Mouse (Mus musculus) hindbrain, embryonic 14.5 days (tissue): ENCODE measurements at regions not wholly inside any gene's neighbourhood (a gene's known extent, or its start where the extent isn't known, plus 50 kb on each side); places are given as distances from the start of the nearest gene placed in this dataset.

Source experiments
- ATAC-seq: fragments of 200-750 bp; cut with Nextera tagmentation; 2 replicates; pipeline ENCODE4 v1.8.0; 2017; ENCODE audit warnings: moderate number of reproducible peaks, mild to moderate bottlenecking, moderate TSS enrichment, moderate library complexity; ENCODE audit not compliant: low FRiP score
- DNase-seq: peaks from one replicate; pipeline ENCODE4 v3.0.0-alpha.2; 2015; ENCODE audit warnings: low spot score
- H3K27ac ChIP-seq: fragments of 300-500 bp; sonication (generic); 2 replicates; pipeline ENCODE4 v1.5.1; 2014; ENCODE audit warnings: mild to moderate bottlenecking, moderate library complexity
- H3K27me3 ChIP-seq: fragments of 300-500 bp; sonication (generic); 2 replicates; pipeline ENCODE4 v1.6.1; 2014; ENCODE audit warnings: mild to moderate bottlenecking, low read length, mixed read lengths; ENCODE audit not compliant: control insufficient read depth, insufficient read depth
- H3K36me3 ChIP-seq: fragments of 300-500 bp; sonication (generic); replicated peaks from 2 replicates; pipeline ENCODE4 v1.6.1; 2014; ENCODE audit not compliant: control insufficient read depth, insufficient read depth
- H3K4me1 ChIP-seq: fragments of 300-500 bp; sonication (generic); replicated peaks from 2 replicates; pipeline ENCODE4 v1.6.1; 2014; ENCODE audit warnings: antibody characterized with exemption, low read length, mixed read lengths; ENCODE audit not compliant: control insufficient read depth, insufficient read depth
- H3K4me2 ChIP-seq: fragments of 300-500 bp; sonication (generic); replicated peaks from 2 replicates; pipeline ENCODE4 v1.6.1; 2014; ENCODE audit warnings: mild to moderate bottlenecking, moderate library complexity
- H3K4me3 ChIP-seq: fragments of 300-500 bp; sonication (generic); replicated peaks from 2 replicates; pipeline ENCODE4 v1.5.1; 2014; ENCODE audit warnings: mild to moderate bottlenecking, low read length
- H3K9ac ChIP-seq: fragments of 300-500 bp; sonication (generic); 2 replicates; pipeline ENCODE4 v1.6.1; 2014
- H3K9me3 ChIP-seq: fragments of 300-500 bp; sonication (generic); 2 replicates; pipeline ENCODE4 v1.6.1; 2016; ENCODE audit warnings: low read length; ENCODE audit not compliant: control insufficient read depth
- WGBS: fragments of 180-500 bp; shearing (Covaris S2); extraction: QIAGEN DNeasy Blood & Tissue Kit; methylation state at CpG from one replicate; pipeline ENCODE4 v1.1.7; 2014; 5-methylcytosine and 5-hydroxymethylcytosine counted together

DNA sequence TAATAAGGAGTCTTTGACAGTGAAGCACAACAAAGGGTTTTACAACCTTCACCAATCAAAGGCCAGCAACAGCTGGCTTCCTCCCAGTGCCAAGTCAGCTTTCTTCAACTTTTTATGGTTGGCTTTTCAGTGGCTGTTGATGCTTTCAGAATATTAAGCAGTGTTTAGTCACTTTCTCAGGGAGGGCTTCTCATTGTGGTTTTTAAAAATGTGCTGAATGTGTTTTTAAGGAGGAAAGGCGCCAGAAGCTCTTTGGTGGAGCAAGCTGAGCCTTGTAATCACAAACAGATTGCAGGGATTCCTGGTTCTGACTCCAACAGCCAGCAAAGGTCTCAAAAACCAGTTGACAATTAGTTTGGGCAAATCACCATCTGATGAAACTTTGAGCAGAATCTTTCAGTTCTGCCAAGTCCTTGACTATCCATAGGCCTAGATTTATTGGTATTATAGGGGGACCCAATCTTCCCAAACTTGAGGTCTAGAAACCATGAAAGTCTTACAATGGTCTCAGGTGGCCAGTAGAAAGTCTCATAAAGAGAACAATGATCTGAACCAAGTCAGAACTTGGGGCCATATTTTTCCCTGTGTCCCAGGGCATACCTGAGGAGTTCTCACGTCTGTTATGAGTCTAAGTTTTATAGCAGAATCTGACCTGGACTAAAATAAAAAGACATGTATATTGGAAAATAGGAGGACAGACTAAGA, 251.9 kb upstream of the Cpeb2 start:
- no peak overlapping the region for H3K4me3 ChIP-seq
- H3K4me1 ChIP-seq, result no peaks in the 10 kb centered on the region
- no peak overlapping the region for H3K4me2 ChIP-seq
- H3K36me3 ChIP-seq, result no peaks in the 10 kb centered on the region
- H3K9me3 ChIP-seq, result no peaks in the 10 kb centered on the region
- 73% methylated on average over 2 of the region's 2 CpGs for WGBS
- DNase-seq (peak; percentile 35), ATAC-seq (no peak)
- no peaks in the 10 kb centered on the region for H3K27me3 ChIP-seq
- H3K27ac ChIP-seq, result no peak overlapping the region
- H3K9ac ChIP-seq, result no peak overlapping the region

GRCm38 (mm10) chr5:42986203-42986602, 246.8 kb upstream of the Cpeb2 start:
- Histone ChIP-seq H3K27ac (no peak overlapping the region), H3K4me3 (no peak overlapping the region), H3K9ac (no peak overlapping the region), H3K4me2 (no peak overlapping the region), H3K27me3 (no peaks in the 10 kb centered on the region), H3K4me1 (no peaks in the 10 kb centered on the region), H3K9me3 (no peaks in the 10 kb centered on the region), H3K36me3 (no peaks in the 10 kb centered on the region)
- DNase-seq (no peak), ATAC-seq (no peak)
- 84% methylated on average over 4 of the region's 4 CpGs for WGBS

DNA sequence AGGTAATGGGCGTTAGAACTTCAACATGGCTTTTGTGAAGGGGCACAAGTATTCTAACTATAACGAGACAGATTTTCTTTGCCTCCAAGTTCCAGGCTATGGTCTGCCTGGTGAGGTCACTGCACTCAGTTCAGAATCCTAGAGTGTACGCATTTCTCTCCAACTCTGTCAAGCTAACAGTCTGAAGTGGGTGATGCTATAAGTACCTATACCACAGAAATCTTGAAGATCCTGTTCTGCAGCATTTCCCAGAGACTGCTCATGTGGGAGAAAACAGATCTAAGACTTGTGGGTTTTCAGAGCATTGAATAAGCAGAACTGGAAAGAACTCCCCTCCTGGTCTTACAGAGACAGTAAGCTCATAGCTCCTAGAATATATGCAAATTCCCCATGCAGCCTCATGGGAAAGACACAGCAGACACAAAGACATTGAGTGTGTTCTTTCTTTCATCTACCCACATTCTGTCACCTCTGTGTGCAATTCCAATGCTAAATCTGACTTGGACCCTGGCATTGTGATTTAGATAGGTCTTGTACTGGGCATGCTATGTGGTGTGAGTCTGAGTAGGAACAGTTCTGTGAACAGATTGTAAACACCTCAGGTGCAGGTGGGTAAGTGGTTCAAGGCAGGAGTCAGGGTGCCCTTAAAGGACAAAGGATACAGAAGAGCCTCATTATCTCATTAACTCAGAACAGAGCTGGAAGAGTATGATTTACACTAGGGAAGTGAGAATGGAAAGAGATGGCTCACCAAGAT, 245.1 kb upstream of the Cpeb2 start:
- no peaks in the 10 kb centered on the region for H3K27me3 ChIP-seq
- WGBS, result 87% methylated on average over 3 of the region's 3 CpGs

GRCm38 (mm10) chr5:42989287-42989686, 243.7 kb upstream of the Cpeb2 start:
- Histone ChIP-seq H3K27me3 (no peaks in the 10 kb centered on the region), H3K9me3 (no peaks in the 10 kb centered on the region), H3K4me3 (no peak overlapping the region), H3K9ac (no peak overlapping the region), H3K36me3 (no peaks in the 10 kb centered on the region), H3K27ac (no peak overlapping the region), H3K4me1 (no peaks in the 10 kb centered on the region), H3K4me2 (no peak overlapping the region)
- ATAC-seq (no peak), DNase-seq (no peak)
- 91% methylated on average over 3 of the region's 3 CpGs for WGBS

More for the DNA sequence above, 245.1 kb upstream of the Cpeb2 start:
- Histone ChIP-seq H3K9ac (no peak overlapping the region), H3K4me1 (no peaks in the 10 kb centered on the region), H3K9me3 (no peaks in the 10 kb centered on the region), H3K27ac (no peak overlapping the region), H3K36me3 (no peaks in the 10 kb centered on the region), H3K4me3 (no peak overlapping the region), H3K4me2 (no peak overlapping the region)
- no peak for ATAC-seq
- DNase-seq, result no peak

GRCm38 (mm10) chr5:43024006-43024593, 208.9 kb upstream of the Cpeb2 start:
- ATAC-seq, result no peak

GRCm38 (mm10) chr5:43031285-43031684, 201.7 kb upstream of the Cpeb2 start:
- ATAC-seq (no peak), DNase-seq (no peak)
- Histone ChIP-seq H3K27ac (no peak overlapping the region), H3K9me3 (no peaks in the 10 kb centered on the region), H3K9ac (no peak overlapping the region), H3K36me3 (no peaks in the 10 kb centered on the region), H3K4me1 (no peaks in the 10 kb centered on the region), H3K4me2 (no peak overlapping the region), H3K27me3 (no peaks in the 10 kb centered on the region), H3K4me3 (no peak overlapping the region)
- 88% methylated on average over 3 of the region's 3 CpGs for WGBS

More at GRCm38 (mm10) chr5:43024006-43024593, 208.9 kb upstream of the Cpeb2 start:
- Histone ChIP-seq H3K27ac (no peak overlapping the region), H3K9ac (no peak overlapping the region), H3K4me2 (no peak overlapping the region), H3K9me3 (no peaks in the 10 kb centered on the region), H3K4me1 (no peaks in the 10 kb centered on the region), H3K27me3 (no peaks in the 10 kb centered on the region), H3K4me3 (no peak overlapping the region), H3K36me3 (no peaks in the 10 kb centered on the region)
- DNase-seq, result no peak
- 84% methylated on average over 7 of the region's 7 CpGs for WGBS

- no peak overlapping the region for H3K27ac ChIP-seq
- no peaks in the 10 kb centered on the region for H3K9me3 ChIP-seq
- H3K4me3 ChIP-seq, result no peak overlapping the region
- no peak for ATAC-seq
- no peaks in the 10 kb centered on the region for H3K27me3 ChIP-seq
- no peak for DNase-seq
- WGBS, result 82% methylated on average over 5 of the region's 5 CpGs
- H3K4me2 ChIP-seq, result no peak overlapping the region
- H3K36me3 ChIP-seq, result no peaks in the 10 kb centered on the region
- H3K9ac ChIP-seq, result no peak overlapping the region
- no peaks in the 10 kb centered on the region for H3K4me1 ChIP-seq
Measured at GRCm38 (mm10) chr5:43031916-43032315, 201.1 kb upstream of the Cpeb2 start.

GRCm38 (mm10) chr5:43034421-43034820, 198.5 kb upstream of the Cpeb2 start:
- WGBS, result 90% methylated on average over 1 of the region's 1 CpGs

GRCm38 (mm10) chr5:43037592-43037991, 195.4 kb upstream of the Cpeb2 start:
- Histone ChIP-seq H3K9ac (no peak overlapping the region), H3K4me3 (no peak overlapping the region), H3K27ac (no peak overlapping the region), H3K4me1 (no peaks in the 10 kb centered on the region), H3K36me3 (no peaks in the 10 kb centered on the region), H3K4me2 (no peak overlapping the region), H3K27me3 (no peaks in the 10 kb centered on the region), H3K9me3 (no peaks in the 10 kb centered on the region)
- DNase-seq, result no peak
- WGBS, result 78% methylated on average over 3 of the region's 3 CpGs
- no peak for ATAC-seq

More at GRCm38 (mm10) chr5:43034421-43034820, 198.5 kb upstream of the Cpeb2 start:
- Histone ChIP-seq H3K9ac (no peak overlapping the region), H3K36me3 (no peaks in the 10 kb centered on the region), H3K27ac (no peak overlapping the region), H3K9me3 (no peaks in the 10 kb centered on the region), H3K4me1 (no peaks in the 10 kb centered on the region), H3K27me3 (no peaks in the 10 kb centered on the region), H3K4me2 (no peak overlapping the region), H3K4me3 (no peak overlapping the region)
- ATAC-seq (no peak), DNase-seq (no peak)
